Mouse (Mus musculus): ENCODE measurements at regions not wholly inside any gene's neighbourhood (a gene's known extent, or its start where the extent isn't known, plus 50 kb on each side); places are given as distances from the start of the nearest gene placed in this dataset.

DNA sequence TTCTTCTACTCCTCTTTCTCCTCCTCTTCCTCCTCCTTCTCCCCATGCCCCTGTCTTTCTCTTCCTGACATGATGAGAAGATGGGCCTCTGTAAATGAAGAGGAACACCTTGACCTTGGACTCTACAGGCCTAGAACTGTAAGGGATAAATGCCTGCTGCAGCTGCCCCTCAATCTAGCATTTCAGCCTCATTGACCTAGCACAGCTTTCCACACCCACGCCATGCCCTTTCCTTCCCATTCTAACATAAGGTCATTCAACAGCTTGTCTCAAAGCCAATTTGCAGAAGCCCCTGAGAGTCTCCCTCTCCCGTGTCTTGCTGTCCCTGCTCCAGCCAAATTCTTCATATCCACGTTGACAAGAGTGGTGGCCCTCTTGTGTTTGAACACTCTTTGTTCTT lies 63.8 kb upstream of the Dscam start:
- DNase-seq (ENCODE audit: low spot score in 2 of 2) = no peak

DNA sequence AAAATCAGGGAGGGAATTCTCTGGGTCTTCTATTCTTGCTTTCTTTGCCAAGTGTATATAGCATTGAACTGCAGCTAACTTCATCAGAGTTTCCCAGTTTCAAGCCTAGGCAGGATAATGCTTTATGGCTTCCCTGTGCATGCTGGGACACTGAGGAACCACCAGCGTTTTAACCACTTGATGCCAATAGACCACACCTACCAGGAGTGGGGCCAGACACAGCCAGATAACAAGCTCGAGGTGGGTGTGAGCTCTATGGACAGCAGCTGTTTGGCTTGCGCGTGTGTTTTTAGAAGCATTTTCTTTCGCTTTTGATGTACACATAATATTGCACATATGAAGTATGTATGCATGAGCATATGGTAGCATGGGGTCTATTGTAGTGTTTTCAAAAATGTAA lies 69.1 kb upstream of the Dscam start:
- no peak for DNase-seq (ENCODE audit: low spot score in 2 of 2)

DNA sequence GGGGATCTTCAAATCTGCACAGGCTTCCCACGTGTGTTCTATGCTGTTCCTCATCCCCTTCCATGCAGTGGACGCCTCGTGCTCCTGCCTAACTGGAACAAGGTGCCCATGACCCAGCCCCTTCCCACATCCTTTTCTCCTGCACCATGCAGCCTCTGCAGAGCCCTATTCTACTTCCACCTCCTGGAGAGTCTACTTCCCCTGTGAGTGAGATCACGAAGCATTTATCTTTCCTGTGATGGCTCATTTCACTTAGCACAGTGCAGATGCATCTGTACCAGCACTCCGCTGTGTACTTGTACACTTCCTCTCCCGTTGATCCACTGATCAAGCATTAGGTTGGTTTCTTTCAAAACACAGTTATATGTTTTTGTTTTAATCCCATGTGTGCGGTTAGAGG lies 69.5 kb upstream of the Dscam start:
- DNase-seq (ENCODE audit: low spot score in 2 of 2) = no peak

DNA sequence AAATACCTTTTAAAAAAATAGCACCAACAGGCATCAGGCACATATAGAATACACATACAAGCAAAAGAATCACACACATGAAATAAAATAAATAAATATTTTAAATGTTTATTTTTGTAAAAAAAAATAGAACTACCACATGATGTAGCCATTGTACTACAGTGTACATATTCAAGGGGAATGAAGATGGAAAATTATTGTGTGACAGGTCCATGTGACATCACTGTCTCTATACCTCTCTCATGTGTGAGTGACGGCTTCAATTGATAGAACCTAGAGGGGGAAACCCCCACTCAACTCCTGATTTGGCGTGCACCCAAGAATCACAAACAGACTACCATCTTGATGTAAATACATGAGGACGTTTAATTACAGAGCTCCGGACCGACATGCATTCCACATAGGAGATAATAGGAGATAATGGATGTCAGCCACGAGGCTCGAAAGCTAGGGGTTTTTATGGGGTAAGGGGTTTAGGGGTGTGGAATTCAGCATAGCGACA lies 70.4 kb upstream of the Dscam start:
- DNase-seq (ENCODE audit: low spot score in 2 of 2) = no peak

DNA sequence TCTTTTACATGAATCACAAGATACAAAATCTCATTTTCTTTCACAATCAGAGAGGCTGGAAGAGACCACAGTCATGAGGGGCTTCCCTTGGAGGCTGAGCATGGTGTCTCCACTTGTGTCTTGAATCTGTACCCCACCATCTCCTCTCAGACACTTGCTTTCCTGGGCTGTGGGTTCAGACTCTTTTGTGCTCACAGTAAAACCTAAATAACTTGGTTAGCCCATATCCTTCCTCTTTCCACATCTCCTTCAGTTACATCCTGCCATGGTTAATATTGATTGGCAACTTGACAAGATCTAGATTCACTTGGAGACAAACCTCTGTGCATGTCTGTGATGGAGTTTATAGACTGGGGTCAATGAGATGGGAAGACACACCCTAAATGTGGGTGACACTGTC lies 71.1 kb upstream of the Dscam start:
- no peak for DNase-seq (ENCODE audit: low spot score in 2 of 2)

DNA sequence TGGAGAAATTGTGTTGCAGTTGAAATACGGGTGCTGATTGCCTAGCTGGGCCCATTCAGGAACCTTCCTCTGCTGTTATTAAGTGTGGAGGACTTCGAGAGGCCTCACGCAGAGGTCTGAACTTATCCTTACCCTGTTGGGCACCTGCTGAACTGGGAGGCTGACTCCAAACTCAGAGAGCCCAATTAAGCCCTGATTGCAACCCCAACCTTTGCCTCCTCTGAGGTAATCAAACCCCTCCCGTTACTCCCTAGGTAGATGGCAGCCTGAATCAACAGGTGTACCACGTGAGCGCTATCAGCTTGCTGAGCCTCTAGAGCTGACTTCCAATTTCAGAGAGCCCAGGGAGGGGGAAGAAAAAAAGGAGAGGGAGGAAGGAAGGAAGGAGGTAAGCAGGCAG lies 79.9 kb upstream of the Dscam start:
- no peak for DNase-seq (ENCODE audit: low spot score in 2 of 2)

DNA sequence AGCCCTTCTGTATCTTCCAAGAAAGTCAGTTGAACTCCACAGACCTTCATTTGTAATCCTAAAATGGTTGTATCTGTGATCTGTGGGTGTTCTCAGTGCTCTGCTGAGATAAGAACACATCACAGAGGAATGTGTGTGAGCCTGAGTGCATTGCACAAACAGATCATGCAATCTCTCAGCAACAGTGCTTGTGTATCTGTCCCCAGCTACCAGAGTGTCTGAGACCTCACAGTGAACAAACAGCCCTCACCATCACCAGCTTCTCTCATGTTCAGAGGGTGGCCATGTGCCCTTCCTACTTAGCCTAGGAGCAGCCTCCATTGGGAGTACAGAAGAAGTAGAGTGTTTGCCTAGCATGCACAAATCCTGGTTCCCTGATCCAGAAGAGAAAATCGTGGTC lies 82.0 kb upstream of the Dscam start:
- no peak for DNase-seq (ENCODE audit: low spot score in 2 of 2)

DNA sequence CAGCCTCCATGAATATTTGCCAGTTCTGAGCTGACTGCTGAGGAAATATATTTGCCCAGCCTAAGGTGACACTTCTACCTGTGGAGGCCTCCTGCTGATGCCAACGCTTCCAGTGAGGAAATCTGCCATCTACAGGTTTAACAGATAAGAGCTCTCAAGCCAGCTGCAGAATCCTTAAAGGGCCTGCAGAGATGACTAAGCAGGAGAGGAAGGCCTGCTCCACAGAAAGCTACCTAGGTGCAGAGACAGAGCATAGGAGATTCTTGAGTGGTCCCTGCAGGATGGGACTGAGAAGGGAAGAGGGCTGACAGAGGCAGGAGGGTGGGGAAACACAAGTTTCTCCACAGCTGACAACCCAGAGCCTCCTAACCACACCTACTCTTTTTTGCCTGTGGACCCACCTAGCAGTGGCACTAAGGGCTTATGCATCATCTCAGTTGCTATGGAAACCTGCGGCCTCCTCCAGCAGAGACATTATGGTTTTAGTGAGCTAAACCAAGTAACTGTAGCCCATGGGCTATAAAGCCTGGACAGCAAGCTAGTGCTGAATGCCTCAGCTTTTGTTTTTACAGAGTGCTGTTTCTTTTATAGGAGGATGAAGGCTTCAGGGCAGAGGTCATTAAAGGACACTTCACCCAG lies 82.6 kb upstream of the Dscam start:
- DNase-seq (ENCODE audit: low spot score in 2 of 2) = peak; percentile 7 to 25

DNA sequence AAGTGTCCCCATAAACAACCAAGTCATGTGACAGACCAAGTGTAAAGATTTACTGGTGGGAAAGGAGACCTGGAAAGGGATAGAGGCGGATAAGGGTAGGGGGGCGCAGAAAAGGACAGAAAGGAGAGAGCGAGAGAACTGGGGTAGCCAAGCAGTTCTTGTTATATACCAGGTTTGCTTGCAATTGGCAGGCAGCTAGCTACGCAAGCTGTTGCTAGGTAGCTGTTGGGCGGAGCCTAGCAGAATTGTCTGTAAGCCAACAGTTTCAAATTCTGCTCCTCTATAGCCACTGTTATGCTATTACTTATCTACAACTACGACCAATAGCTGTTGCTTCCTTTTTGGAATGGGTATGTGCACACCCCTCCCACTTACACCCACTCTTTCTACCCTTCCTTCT lies 88.3 kb upstream of the Dscam start:
- DNase-seq (ENCODE audit: low spot score in 2 of 2) = no peak

DNA sequence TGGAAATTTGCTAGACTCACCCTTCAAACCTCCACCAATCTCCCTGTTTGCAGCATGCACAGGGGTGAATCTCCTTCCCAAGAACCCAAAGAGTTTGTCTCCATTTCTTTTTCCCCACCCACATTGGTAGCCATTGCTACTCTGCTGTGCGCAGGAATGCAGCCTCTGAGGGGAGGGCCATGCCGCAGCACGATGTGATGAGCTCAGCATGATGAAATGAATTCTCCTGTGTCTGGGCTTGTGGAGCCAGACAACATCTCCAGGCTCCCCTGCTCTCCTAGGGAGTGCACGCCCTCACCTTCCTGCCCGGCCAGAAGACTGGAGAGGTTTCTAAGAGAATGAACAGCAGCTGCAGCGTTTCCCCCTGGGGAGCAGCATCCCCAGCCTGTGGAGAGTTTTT lies 92.9 kb upstream of the Dscam start:
- no peak for DNase-seq (ENCODE audit: low spot score in 2 of 2)

DNA sequence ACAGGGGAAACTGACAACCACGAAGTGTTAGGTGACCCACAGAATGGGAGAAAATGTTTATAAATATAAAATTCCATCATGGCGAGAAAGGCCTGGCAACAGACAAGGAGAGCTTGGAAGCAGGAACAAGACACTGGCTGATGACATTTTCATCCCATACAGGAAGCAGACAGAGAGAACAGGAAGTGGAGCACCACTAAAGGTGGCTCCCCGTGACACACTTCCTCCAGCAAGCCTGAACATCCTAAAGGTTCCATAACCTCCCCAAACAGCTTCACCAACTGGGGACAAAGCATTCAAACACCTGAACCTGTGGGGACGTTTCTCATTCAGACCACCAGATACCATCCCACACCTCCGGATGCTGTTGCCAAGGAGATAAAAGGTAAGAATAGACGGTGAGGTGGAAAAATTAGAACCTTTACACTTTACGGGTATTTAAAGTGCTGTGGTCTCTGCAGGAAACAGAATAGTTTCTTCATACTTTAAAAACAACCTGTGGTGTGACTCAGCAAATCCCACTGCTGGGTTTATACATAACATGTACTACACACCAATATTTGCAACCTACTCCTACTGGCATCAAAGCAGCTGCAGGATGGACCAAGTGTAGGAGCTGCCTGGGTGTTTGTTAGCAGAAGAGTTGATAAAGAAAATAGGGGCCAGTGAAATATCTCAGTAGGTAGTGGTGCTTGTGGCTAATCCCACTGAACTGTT lies 86.0 kb upstream of the Bace2 start:
- DNase-seq (ENCODE audit: low spot score in 2 of 2) = no peak

DNA sequence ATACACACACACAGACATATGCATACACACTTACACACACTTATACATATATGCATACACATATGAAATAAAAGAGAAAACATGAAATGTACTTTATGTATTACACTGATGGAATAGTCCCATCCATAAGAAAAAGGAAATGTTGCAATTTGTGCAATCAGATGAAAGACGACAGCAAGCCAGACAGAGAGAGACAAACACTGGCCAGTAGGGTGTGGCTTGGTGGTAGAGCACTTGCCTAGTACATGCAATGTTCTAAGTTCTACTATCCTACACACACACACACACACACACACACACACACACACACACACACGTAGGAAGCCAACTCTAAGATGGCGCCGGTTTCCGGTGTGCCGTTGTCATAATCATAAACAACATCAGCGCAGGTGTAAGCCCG lies 85.3 kb upstream of the Bace2 start:
- no peak for DNase-seq (ENCODE audit: low spot score in 2 of 2)

DNA sequence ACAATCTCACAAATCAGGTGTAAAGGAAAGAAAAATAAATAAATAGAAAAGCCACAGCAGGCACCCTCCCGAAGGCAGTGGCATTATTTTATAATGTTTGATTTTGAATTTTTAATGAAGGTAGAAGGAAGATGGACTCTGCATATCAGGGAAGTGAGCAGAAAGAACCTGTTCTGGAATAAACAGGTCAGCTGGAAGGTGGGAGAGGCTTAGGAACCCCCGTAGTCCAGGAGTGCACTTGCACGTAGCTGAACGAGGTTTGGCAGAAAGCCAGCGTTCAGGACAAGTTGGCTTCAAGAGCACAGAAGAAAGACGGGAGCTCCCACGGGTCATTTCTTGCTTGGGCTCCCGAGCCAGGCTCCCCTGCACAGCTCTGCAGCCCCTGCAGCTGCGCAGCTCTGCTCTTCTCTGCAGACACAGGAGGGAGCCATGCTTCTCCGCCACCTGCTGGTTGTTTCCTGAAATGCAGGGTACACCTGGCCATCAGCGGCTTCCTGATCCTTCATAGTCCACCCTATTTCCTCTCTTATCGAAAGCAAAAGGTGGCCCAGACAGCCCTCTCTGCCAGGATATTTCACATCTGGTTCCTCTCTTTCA lies 84.4 kb upstream of the Bace2 start:
- peak; percentile 86 to 93 for DNase-seq (ENCODE audit: low spot score in 2 of 2)

DNA sequence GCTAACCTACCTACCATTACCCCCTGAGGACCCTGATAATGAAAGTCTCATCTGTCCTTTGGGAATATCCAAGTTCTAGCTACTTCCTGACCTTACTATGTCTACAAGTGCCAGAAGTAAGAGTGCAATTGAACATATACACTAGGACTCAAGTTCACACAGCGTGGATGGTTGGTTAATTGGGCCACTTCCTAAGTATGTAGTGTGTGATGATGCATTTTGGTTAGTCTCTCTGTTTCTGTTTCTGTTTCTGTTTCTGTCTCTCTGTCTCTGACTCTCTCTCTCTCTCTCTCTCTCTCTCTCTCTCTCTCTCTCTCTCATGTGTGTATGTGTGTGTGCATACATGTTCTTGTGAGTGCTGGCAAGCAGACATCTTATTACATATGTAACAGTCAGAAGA lies 77.6 kb upstream of the Bace2 start:
- no peak for DNase-seq (ENCODE audit: low spot score in 2 of 2)

DNA sequence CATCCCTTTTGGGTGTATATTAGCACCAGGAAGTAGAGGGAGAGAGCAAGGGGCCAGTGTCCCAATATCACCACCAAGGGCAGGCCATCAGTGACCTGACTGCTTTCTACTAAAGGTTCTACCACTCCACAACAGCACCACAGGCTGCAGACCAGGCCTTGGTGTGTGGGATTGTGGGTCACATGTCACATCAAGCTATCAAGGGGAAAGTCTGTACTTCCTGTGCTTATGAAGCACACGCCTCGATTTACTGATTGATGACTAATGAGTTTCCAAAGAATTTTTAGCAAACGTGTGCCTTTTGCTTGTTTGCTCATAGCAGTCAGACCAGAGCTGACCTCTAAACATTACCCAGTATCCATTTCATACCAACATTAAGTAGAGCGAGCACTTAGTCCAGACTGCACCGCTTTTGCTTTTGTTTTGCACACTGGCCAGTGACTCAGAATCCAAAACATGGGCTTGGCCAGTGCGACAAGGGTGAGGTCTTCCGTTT lies 74.9 kb upstream of the Bace2 start:
- no peak for DNase-seq (ENCODE audit: low spot score in 2 of 2)

DNA sequence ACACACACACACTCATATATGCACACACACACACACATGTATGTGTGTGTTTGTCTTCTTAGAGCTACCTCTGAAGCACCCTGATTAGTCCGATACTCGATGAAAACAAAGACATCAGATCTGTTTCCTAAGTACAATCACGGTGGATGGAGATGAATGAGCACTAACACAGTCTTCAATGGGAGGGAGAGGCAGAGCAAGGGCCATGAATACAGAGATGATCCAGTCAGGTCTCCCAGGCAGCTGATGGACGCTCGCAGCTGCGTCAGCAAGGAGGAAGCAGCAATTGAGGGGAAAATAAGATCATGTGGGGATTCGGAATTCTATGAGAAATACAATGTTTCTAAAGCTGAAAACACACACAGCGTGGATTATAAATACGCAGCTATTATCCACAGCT lies 73.6 kb upstream of the Bace2 start:
- no peak for DNase-seq (ENCODE audit: low spot score in 2 of 2)

DNA sequence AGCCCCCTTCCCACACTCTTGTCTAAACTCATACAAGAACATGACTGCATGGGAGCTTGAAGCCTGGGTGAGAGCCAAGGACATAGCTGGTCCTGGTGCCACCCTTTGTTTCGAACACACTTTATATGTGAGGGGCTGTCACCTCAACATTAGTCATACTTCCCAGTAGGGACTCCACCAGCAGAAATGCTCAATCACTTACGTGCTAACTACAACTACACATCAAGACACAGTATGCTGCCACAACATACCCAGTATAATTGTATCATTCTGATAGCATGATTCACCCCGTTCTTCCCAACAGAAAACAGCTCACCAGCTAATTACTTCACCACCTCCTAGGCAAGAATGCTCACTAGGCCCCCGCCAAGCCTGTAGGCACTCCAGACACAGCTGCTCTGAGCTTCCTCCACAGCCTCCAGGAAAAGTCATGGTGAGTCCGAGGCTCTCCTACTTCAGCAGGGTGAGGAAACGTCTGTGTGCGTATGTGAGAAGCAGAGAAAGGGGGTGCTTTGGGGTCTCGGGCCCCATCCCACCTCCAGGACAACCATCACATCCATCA lies 70.6 kb upstream of the Bace2 start:
- DNase-seq (ENCODE audit: low spot score in 2 of 2) = peak; percentile 53 to 64

DNA sequence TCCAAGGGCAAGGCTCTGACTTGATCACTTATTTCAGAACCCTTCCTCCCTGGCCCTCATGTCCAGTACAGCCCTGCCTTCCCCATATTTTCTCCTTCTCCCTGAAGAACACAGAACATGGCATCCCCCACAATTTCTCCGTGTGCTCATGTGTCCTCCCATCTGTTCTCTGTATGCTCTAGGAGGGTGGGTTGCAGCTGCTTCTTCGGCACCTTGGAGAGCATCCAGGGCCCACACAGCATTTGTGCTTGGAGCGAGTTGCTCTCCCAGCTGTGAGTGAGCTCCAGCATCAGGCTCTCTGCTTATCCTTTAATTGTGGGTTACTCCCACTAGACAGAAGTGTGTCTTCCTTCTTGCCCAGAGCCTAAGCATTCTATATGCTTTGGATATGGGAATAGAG lies 69.8 kb upstream of the Bace2 start:
- DNase-seq (ENCODE audit: low spot score in 2 of 2) = peak; percentile 68

DNA sequence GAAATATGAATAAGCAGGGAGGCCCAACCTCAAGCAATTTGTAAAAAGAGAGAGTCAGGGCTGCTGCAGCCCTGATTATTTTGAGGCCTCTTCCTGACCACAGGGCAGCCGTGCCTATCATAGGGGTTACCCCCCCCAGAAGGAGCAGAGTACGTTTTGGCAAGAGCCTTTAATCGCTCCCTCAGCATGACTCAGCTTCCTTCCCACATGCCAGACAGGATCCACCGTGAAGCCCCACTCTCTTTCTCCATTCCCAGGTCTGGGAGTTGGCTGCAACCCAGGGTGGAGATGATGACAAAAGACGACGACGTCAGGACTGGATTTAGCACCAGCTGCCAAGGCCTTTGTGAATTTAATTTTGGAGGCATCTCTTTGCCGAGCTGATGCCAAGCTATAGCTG lies 67.9 kb upstream of the Bace2 start:
- peak; percentile 80 to 81 for DNase-seq (ENCODE audit: low spot score in 2 of 2)

DNA sequence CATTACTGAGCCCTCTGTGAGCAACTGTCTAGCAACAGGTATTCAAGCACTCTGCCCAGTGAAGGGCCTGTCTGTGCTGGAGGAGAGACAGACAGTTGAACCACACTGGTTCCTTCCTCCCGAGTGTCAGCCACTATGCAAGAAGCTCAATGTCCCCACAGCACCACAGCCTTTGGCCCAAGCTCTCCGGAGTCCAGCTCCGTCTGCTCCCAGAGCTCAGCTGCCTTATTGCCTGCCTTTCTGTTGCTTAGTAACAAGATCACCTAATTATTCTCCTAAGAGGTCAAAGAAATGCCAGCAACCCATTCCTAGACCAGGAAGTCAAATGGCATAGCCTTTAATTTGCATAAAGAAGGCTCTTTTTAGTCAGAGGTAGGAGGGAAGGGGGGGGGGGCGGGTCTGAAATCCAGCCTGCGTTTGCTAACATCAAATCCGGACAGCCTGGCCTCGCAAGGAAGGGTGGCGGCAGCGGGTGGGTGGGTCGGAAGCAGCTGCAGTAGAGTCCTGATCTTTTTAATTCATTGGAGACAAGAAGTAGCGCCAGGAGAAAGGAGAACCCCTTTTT lies 64.0 kb upstream of the Bace2 start:
- DNase-seq (ENCODE audit: low spot score in 2 of 2) = no peak

DNA sequence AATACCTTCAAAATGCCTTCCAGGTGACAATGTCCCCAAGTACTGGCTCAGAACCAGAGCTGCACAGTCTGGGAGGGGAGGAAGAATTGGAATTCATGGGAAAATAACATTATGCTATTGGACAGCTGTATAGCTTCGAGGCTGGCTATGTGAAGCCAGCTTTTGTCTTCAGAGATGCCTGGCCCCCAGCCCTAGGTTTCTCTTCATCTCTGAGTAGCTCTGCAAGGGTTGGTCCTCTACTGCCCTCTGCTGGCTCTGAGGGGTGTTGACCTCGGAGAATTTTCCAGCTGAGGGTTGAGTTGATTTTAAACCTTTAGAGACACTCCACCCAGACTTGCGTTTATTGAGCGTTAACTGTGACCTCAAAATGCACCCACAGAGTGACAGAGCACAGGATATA lies 63.3 kb upstream of the Bace2 start:
- DNase-seq (ENCODE audit: low spot score in 2 of 2) = peak; percentile 76 to 81

DNA sequence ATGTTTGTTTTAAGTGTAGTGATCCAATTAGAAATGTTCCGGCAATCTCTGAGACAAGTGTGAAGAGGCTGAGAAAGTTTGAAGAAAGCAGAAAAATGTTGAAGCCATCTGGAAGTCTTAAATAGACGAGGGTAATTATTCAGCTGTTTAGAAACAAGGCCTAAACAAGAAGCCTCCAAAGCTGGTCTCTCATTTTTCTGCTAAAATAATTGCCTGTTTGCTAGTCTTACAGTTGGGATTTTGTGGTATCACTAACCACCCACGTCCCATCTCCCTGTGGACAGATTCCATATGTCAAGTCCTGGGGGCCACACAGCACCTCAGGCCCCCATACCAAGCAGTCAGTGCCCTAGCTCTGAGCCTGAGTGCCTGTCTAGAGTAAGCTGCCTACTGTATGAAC lies 59.4 kb upstream of the Bace2 start:
- DNase-seq (ENCODE audit: low spot score in 2 of 2) = no peak
